Mouse (Mus musculus): ENCODE results near the gene Pik3r4. TPM values are rescaled to one million over a fixed set of nuclear protein-coding genes. Genes with fewer than 3 reads are reported as not detected.

Pik3r4 gene
- polyA plus RNA-seq, 1 experiment = 0.04 TPM

DNA sequence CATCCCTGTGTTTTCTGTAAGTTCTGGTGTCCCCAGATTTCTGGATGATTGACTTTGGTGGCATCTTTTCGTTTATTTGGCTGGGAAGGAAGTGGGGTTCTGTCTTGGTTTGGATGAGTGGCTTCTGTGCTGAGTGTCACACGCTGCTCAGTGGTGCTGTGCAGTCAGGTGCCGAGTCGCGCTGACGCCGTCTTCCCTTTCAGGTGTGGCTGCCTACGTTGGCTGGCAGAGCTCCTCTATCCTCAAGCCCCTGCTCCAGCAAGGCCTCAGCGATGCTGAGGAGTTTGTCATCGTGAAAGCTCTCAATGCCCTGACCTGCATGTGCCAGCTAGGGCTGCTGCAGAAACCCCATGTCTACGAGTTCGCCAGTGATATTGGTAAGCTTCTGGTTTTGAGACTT is 15.4 kb downstream of the Pik3r4 start:
- H3K9me3 ChIP-seq (ENCODE audit: control insufficient read depth, low read length) = no peaks in the 10 kb centered on the region
- peaks cover 43% of the 10 kb centered on the region for H3K36me3 ChIP-seq (ENCODE audit: control insufficient read depth)
- no peak overlapping the region for H3K4me3 ChIP-seq (replicated peaks)

DNA sequence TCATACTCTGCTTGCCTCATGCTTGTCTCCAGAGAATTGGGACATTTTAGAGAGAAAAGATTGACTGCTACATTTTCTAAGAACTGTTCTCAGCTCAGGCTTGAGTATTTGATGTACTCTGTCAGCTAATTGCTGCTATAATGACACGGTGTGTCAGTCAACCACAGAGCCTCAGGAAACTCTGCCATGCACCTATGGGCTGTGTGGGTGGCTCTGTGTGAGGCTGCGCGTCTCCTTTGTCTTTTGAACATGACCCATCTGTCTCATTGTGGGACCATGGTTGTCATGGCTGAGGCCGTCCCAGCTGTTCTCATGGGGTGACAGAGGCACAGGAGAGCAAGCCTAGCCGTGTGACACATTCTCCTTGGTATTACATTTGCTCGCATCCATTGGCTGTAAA is 17.1 kb downstream of the Pik3r4 start:
- Histone ChIP-seq H3K36me3 (ENCODE audit: control insufficient read depth) (peaks cover 42% of the 10 kb centered on the region), H3K4me1 (ENCODE audit: control insufficient read depth) (no peaks in the 10 kb centered on the region), H3K9me3 (ENCODE audit: control insufficient read depth, low read length) (no peaks in the 10 kb centered on the region), H3K27me3 (ENCODE audit: control insufficient read depth) (no peaks in the 10 kb centered on the region), H3K4me3 (replicated peaks) (no peak overlapping the region)
- TF ChIP-seq TAL1 (IDR thresholded peaks at IDR 0.05; ENCODE audit: low read length) = no peak
- TF ChIP-seq GATA1 (IDR thresholded peaks at IDR 0.05; ENCODE audit: low read length) = no peak

More for the DNA sequence above, 15.4 kb downstream of the Pik3r4 start:
- H3K27me3 ChIP-seq (ENCODE audit: control insufficient read depth) = no peaks in the 10 kb centered on the region
- TF ChIP-seq GATA1 (IDR thresholded peaks at IDR 0.05; ENCODE audit: low read length) = no peak
- TF ChIP-seq TAL1 (IDR thresholded peaks at IDR 0.05; ENCODE audit: low read length) = no peak
- H3K4me1 ChIP-seq (ENCODE audit: control insufficient read depth) = no peaks in the 10 kb centered on the region

- no peak overlapping the region for H3K4me3 ChIP-seq (replicated peaks)
- no peaks in the 10 kb centered on the region for H3K9me3 ChIP-seq (ENCODE audit: control insufficient read depth, low read length)
- peaks cover 54% of the 10 kb centered on the region for H3K36me3 ChIP-seq (ENCODE audit: control insufficient read depth)
- no peaks in the 10 kb centered on the region for H3K27me3 ChIP-seq (ENCODE audit: control insufficient read depth)
- TF ChIP-seq TAL1 (IDR thresholded peaks at IDR 0.05; ENCODE audit: low read length) = no peak
- TF ChIP-seq GATA1 (IDR thresholded peaks at IDR 0.05; ENCODE audit: low read length) = no peak
- H3K4me1 ChIP-seq (ENCODE audit: control insufficient read depth) = no peaks in the 10 kb centered on the region
Measured at GRCm38 (mm10) chr9:105665269-105665668, 22.5 kb downstream of the Pik3r4 start.

- Histone ChIP-seq H3K4me3 (replicated peaks) (no peak overlapping the region), H3K36me3 (ENCODE audit: control insufficient read depth) (peaks cover 23% of the 10 kb centered on the region)
Measured at GRCm38 (mm10) chr9:105670916-105671315, 28.1 kb downstream of the Pik3r4 start.

GRCm38 (mm10) chr9:105672032-105672431 is 29.3 kb downstream of the Pik3r4 start:
- no peak overlapping the region for H3K4me3 ChIP-seq (replicated peaks)
- no peak for TF ChIP-seq TAL1 (IDR thresholded peaks at IDR 0.05; ENCODE audit: low read length)
- no peak for TF ChIP-seq GATA1 (IDR thresholded peaks at IDR 0.05; ENCODE audit: low read length)
- H3K4me1 ChIP-seq (ENCODE audit: control insufficient read depth) = no peaks in the 10 kb centered on the region
- no peaks in the 10 kb centered on the region for H3K9me3 ChIP-seq (ENCODE audit: control insufficient read depth, low read length)
- H3K36me3 ChIP-seq (ENCODE audit: control insufficient read depth) = peaks cover 25% of the 10 kb centered on the region
- H3K27me3 ChIP-seq (ENCODE audit: control insufficient read depth) = no peaks in the 10 kb centered on the region

More at GRCm38 (mm10) chr9:105670916-105671315, 28.1 kb downstream of the Pik3r4 start:
- Histone ChIP-seq H3K9me3 (ENCODE audit: control insufficient read depth, low read length) (no peaks in the 10 kb centered on the region), H3K4me1 (ENCODE audit: control insufficient read depth) (no peaks in the 10 kb centered on the region), H3K27me3 (ENCODE audit: control insufficient read depth) (no peaks in the 10 kb centered on the region)
- TF ChIP-seq GATA1 (IDR thresholded peaks at IDR 0.05; ENCODE audit: low read length) (no peak), TAL1 (IDR thresholded peaks at IDR 0.05; ENCODE audit: low read length) (no peak)

GRCm38 (mm10) chr9:105675941-105676340 is 33.2 kb downstream of the Pik3r4 start:
- peaks cover 22% of the 10 kb centered on the region for H3K36me3 ChIP-seq (ENCODE audit: control insufficient read depth)
- no peaks in the 10 kb centered on the region for H3K27me3 ChIP-seq (ENCODE audit: control insufficient read depth)
- no peak overlapping the region for H3K4me3 ChIP-seq (replicated peaks)
- TF ChIP-seq TAL1 (IDR thresholded peaks at IDR 0.05; ENCODE audit: low read length) (no peak), GATA1 (IDR thresholded peaks at IDR 0.05; ENCODE audit: low read length) (no peak)
- H3K9me3 ChIP-seq (ENCODE audit: control insufficient read depth, low read length) = no peaks in the 10 kb centered on the region
- H3K4me1 ChIP-seq (ENCODE audit: control insufficient read depth) = no peaks in the 10 kb centered on the region

GRCm38 (mm10) chr9:105681386-105681785 is 38.6 kb downstream of the Pik3r4 start:
- Histone ChIP-seq H3K4me3 (replicated peaks) (no peak overlapping the region), H3K36me3 (ENCODE audit: control insufficient read depth) (peaks cover 45% of the 10 kb centered on the region), H3K27me3 (ENCODE audit: control insufficient read depth) (no peaks in the 10 kb centered on the region), H3K9me3 (ENCODE audit: control insufficient read depth, low read length) (no peaks in the 10 kb centered on the region), H3K4me1 (ENCODE audit: control insufficient read depth) (no peaks in the 10 kb centered on the region)
- no peak for TF ChIP-seq TAL1 (IDR thresholded peaks at IDR 0.05; ENCODE audit: low read length)
- no peak for TF ChIP-seq GATA1 (IDR thresholded peaks at IDR 0.05; ENCODE audit: low read length)

- TF ChIP-seq GATA1 (IDR thresholded peaks at IDR 0.05; ENCODE audit: low read length) (no peak), TAL1 (IDR thresholded peaks at IDR 0.05; ENCODE audit: low read length) (no peak)
- no peak overlapping the region for H3K4me3 ChIP-seq (replicated peaks)
- peaks cover 42% of the 10 kb centered on the region for H3K36me3 ChIP-seq (ENCODE audit: control insufficient read depth)
- H3K4me1 ChIP-seq (ENCODE audit: control insufficient read depth) = no peaks in the 10 kb centered on the region
- H3K9me3 ChIP-seq (ENCODE audit: control insufficient read depth, low read length) = no peaks in the 10 kb centered on the region
- H3K27me3 ChIP-seq (ENCODE audit: control insufficient read depth) = no peaks in the 10 kb centered on the region
Measured at GRCm38 (mm10) chr9:105684549-105685165, 41.9 kb downstream of the Pik3r4 start.

- peaks cover 26% of the 10 kb centered on the region for H3K36me3 ChIP-seq (ENCODE audit: control insufficient read depth)
- H3K4me1 ChIP-seq (ENCODE audit: control insufficient read depth) = no peaks in the 10 kb centered on the region
- TF ChIP-seq GATA1 (IDR thresholded peaks at IDR 0.05; ENCODE audit: low read length) (no peak), TAL1 (IDR thresholded peaks at IDR 0.05; ENCODE audit: low read length) (no peak)
Measured at GRCm38 (mm10) chr9:105689485-105689884, 46.7 kb downstream of the Pik3r4 start.

GRCm38 (mm10) chr9:105692472-105692871 is 49.7 kb downstream of the Pik3r4 start:
- H3K9me3 ChIP-seq (ENCODE audit: control insufficient read depth, low read length) = no peaks in the 10 kb centered on the region
- TF ChIP-seq GATA1 (IDR thresholded peaks at IDR 0.05; ENCODE audit: low read length) (no peak), TAL1 (IDR thresholded peaks at IDR 0.05; ENCODE audit: low read length) (no peak)

More at GRCm38 (mm10) chr9:105689485-105689884, 46.7 kb downstream of the Pik3r4 start:
- H3K27me3 ChIP-seq (ENCODE audit: control insufficient read depth) = no peaks in the 10 kb centered on the region
- no peaks in the 10 kb centered on the region for H3K9me3 ChIP-seq (ENCODE audit: control insufficient read depth, low read length)
- H3K4me3 ChIP-seq (replicated peaks) = no peak overlapping the region

More at GRCm38 (mm10) chr9:105692472-105692871, 49.7 kb downstream of the Pik3r4 start:
- H3K27me3 ChIP-seq (ENCODE audit: control insufficient read depth) = no peaks in the 10 kb centered on the region
- H3K36me3 ChIP-seq (ENCODE audit: control insufficient read depth) = peaks cover 5% of the 10 kb centered on the region
- H3K4me1 ChIP-seq (ENCODE audit: control insufficient read depth) = no peaks in the 10 kb centered on the region
- no peak overlapping the region for H3K4me3 ChIP-seq (replicated peaks)

Measured in erythroblast, embryonic 14.5 days (primary cell).